Mouse (Mus musculus) erythroblast, embryonic 14.5 days (primary cell): Measurements from ENCODE around the gene Kat7. TPM values are rescaled to one million over a fixed set of nuclear protein-coding genes. Genes with fewer than 3 reads are reported as not detected.

Source experiments
- H3K27me3 ChIP-seq: 2 replicates; pipeline ENCODE4 v1.6.1; 2012; ENCODE audit warnings: inconsistent platforms; ENCODE audit not compliant: control insufficient read depth
- H3K36me3 ChIP-seq: 2 replicates; pipeline ENCODE4 v1.6.1; 2012; ENCODE audit warnings: mild to moderate bottlenecking, inconsistent platforms; ENCODE audit not compliant: control insufficient read depth
- H3K4me1 ChIP-seq: 2 replicates; pipeline ENCODE4 v1.6.1; 2012; ENCODE audit warnings: inconsistent platforms; ENCODE audit not compliant: control insufficient read depth
- H3K4me3 ChIP-seq: replicated peaks from 2 replicates; pipeline ENCODE3; 2012; ENCODE audit warnings: moderate library complexity, mild to moderate bottlenecking, inconsistent platforms
- H3K9me3 ChIP-seq: 2 replicates; pipeline ENCODE4 v1.6.1; 2012; ENCODE audit warnings: low read length, inconsistent platforms, mixed read lengths; ENCODE audit not compliant: control insufficient read depth
- GATA1 ChIP-seq: IDR thresholded peaks from 2 replicates; pipeline ENCODE4 v1.6.1; 2012; ENCODE audit warnings: low read length, inconsistent platforms, mixed read lengths
- TAL1 ChIP-seq: IDR thresholded peaks from 3 replicates; pipeline ENCODE4 v1.6.1; 2012; ENCODE audit warnings: low read length, inconsistent platforms, mixed read lengths
- polyA plus RNA-seq: library from polyadenylated mRNA; stranded (reverse); fragments of >175 nt; gene quantifications from 2 replicates; pipeline ENCODE4 v1.2.3, GENCODE M21; 2012

The Kat7 gene
- polyA plus RNA-seq, 1 experiment = 1.4 TPM

GRCm38 (mm10) chr11:95227467-95227866 lies 82.6 kb downstream of the Kat7 start:
- no peak for TF ChIP-seq TAL1
- TF ChIP-seq GATA1 = no peak
- H3K27me3 ChIP-seq = peaks cover 38% of the 10 kb centered on the region
- H3K9me3 ChIP-seq = no peaks in the 10 kb centered on the region
- H3K4me3 ChIP-seq = no peak overlapping the region
- no peaks in the 10 kb centered on the region for H3K36me3 ChIP-seq
- H3K4me1 ChIP-seq = no peaks in the 10 kb centered on the region; the same call in 1 of the 2 replicates

DNA sequence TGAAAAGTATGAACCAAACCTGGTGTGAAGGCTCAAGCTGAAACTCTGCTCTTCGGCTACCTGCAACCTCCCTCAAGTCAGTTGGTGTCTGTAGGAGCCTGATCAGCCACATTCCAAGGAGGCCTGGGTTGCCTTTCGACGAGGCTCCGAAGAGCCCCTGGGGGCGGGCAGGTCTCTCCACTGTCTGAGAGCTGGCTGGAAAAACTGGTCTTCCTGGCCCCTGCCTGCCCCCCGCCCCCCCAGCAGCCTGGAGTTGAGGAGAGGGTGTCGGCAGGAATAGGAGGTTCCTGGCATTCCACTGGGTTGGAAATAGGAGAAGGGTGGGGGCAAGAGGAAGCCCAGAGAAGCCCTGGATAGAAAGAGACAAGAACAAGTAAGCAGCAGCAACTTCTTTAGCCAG lies 84.6 kb downstream of the Kat7 start:
- Histone ChIP-seq H3K4me3 (no peak overlapping the region), H3K36me3 (no peaks in the 10 kb centered on the region), H3K9me3 (no peaks in the 10 kb centered on the region), H3K27me3 (peaks cover 49% of the 10 kb centered on the region), H3K4me1 (no peaks in the 10 kb centered on the region; the same call in 1 of the 2 replicates)
- no peak for TF ChIP-seq TAL1
- TF ChIP-seq GATA1 = no peak

Other genes with a start within 250 kb of the Kat7 start
- 0.01 and 0.03 TPM in 2 replicates for gene Itga3, start 233.4 kb downstream of the Kat7 start, polyA plus RNA-seq
- not detected in 2 replicates for gene Dlx3, start 190.1 kb downstream of the Kat7 start, polyA plus RNA-seq
- gene Dlx4, start 164.0 kb downstream of the Kat7 start, polyA plus RNA-seq = not detected in 2 replicates
- not detected in 2 replicates for gene Tac4, start 48.7 kb downstream of the Kat7 start, polyA plus RNA-seq
- gene Fam117a, start 26.8 kb upstream of the Kat7 start, polyA plus RNA-seq = 184 and 248 TPM in 2 replicates
- gene Slc35b1, start 74.4 kb upstream of the Kat7 start, polyA plus RNA-seq = 0.78 and 0.98 TPM in 2 replicates
- gene Spop, start 103.8 kb upstream of the Kat7 start, polyA plus RNA-seq = 2.4 and 3.0 TPM in 2 replicates
- gene Nxph3, start 204.3 kb upstream of the Kat7 start, polyA plus RNA-seq = not detected in 2 replicates